23 mouse cellular contexts compared by ENCODE assay signal in the genomic region with DNA sequence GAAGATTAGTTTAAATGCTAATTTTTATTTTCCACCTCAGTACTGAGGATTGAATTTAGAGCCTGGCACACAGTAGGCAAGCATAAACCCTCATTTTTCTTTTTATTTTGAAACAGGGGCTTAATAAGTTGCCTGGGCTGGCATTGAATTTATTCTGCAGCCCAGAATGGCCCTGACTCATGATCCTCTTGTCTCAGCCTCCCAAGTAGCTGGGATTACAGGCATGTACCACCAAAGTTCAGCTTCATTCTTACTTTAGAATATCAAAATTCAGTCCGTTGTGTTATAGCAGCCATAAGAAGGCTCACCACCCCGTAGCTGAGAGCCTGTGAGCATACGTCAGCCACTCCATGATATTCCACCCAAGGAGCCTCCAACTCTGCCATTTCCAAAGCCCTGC.
"Had no signal": no experiment of that assay in that cellular context is flagged by ENCODE, and none has a peak within 500 bp of the region (broad histone marks: within the 10 kb centered on the region; RNA-seq: fewer than 3 reads in every experiment).

No protein-coding gene starts in this region.

- H3K4me1 ChIP-seq: liver, embryonic 15.5 days had no signal

- ATAC-seq: hindbrain, embryonic 16.5 days; inflammation-experienced regulatory T-cells, adult 6 months; intestine, embryonic 15.5 days; intestine, postnatal 0 days had no signal

- H3K27ac ChIP-seq: heart, embryonic 10.5 days; hindbrain, embryonic 10.5 days; hindbrain, embryonic 12.5 days; hindbrain, embryonic 14.5 days; intestine, embryonic 15.5 days; layer of hippocampus, adult 2 months; left cerebral cortex, adult 2 months; limb, embryonic 10.5 days; limb, embryonic 12.5 days; liver, embryonic 13.5 days; liver, embryonic 15.5 days had no signal

- H3K9me3 ChIP-seq: heart, embryonic 10.5 days; hindbrain, embryonic 10.5 days; hindbrain, embryonic 12.5 days; intestine, embryonic 15.5 days; limb, embryonic 10.5 days; liver, embryonic 13.5 days; liver, embryonic 15.5 days had no signal

- DNase-seq: gastrocnemius, postnatal 25 days; heart, postnatal 10 days; heart, postnatal 4 days; kidney, adult 18-20 months; kidney, adult 8-10 months; kidney, postnatal 10 days; kidney, postnatal 4 days; liver; liver, embryonic 13.5 days had no signal

- H3K27me3 ChIP-seq: heart, embryonic 12.5 days; hindbrain, embryonic 12.5 days; intestine, embryonic 15.5 days; limb, embryonic 12.5 days; liver, embryonic 13.5 days; liver, embryonic 15.5 days had no signal

- H3K9ac ChIP-seq: heart, embryonic 12.5 days; hindbrain, embryonic 12.5 days; hindbrain, embryonic 14.5 days; intestine, embryonic 15.5 days; limb, embryonic 12.5 days; liver, embryonic 13.5 days; liver, embryonic 15.5 days had no signal

- H3K36me3 ChIP-seq: hindbrain, embryonic 10.5 days; hindbrain, embryonic 12.5 days; liver, embryonic 13.5 days; liver, embryonic 15.5 days had no signal

- H3K4me3 ChIP-seq: heart, embryonic 10.5 days; heart, embryonic 12.5 days; hindbrain, embryonic 10.5 days; hindbrain, embryonic 12.5 days; intestine, embryonic 15.5 days; layer of hippocampus, adult 2 months; left cerebral cortex, adult 2 months; limb, embryonic 10.5 days; limb, embryonic 12.5 days; liver, embryonic 13.5 days; liver, embryonic 15.5 days had no signal
